Mouse (Mus musculus) forebrain, embryonic 14.5 days (tissue): Measurements from ENCODE around the gene Zdhhc14. TPM values are rescaled to one million over a fixed set of nuclear protein-coding genes. Genes with fewer than 3 reads are reported as not detected.

Source experiments
- ATAC-seq: fragments of 200-750 bp; cut with Nextera tagmentation; 2 replicates; pipeline ENCODE4 v1.8.0; 2017; ENCODE audit warnings: mild to moderate bottlenecking, moderate library complexity
- DNase-seq: peaks from one replicate; pipeline ENCODE4 v3.0.0-alpha.2; 2015; ENCODE audit warnings: low spot score
- H3K27ac ChIP-seq: fragments of 300-500 bp; sonication (generic); 2 replicates; pipeline ENCODE4 v1.5.1; 2014; ENCODE audit warnings: low read depth, mild to moderate bottlenecking, control low read depth, low read length, moderate library complexity
- H3K27me3 ChIP-seq: fragments of 300-500 bp; sonication (generic); replicated peaks from 2 replicates; pipeline ENCODE4 v1.6.1; 2014; ENCODE audit warnings: low read length, control low read depth, mixed read lengths; ENCODE audit not compliant: control insufficient read depth, insufficient read depth
- H3K36me3 ChIP-seq: fragments of 300-500 bp; sonication (generic); 2 replicates; pipeline ENCODE4 v1.6.1; 2014; ENCODE audit warnings: low read length, control low read depth; ENCODE audit not compliant: control insufficient read depth, insufficient read depth
- H3K4me1 ChIP-seq: fragments of 300-500 bp; sonication (generic); 2 replicates; pipeline ENCODE4 v1.6.1; 2014; ENCODE audit warnings: antibody characterized with exemption, low read length, control low read depth; ENCODE audit not compliant: control insufficient read depth, insufficient read depth
- H3K4me2 ChIP-seq: fragments of 300-500 bp; sonication (generic); 2 replicates; pipeline ENCODE4 v1.6.1; 2014; ENCODE audit warnings: mild to moderate bottlenecking, control low read depth, low read length
- H3K4me3 ChIP-seq: fragments of 300-500 bp; sonication (generic); 2 replicates; pipeline ENCODE4 v1.5.1; 2014; ENCODE audit warnings: low read depth, low read length, control low read depth
- H3K9ac ChIP-seq: fragments of 300-500 bp; sonication (generic); 2 replicates; pipeline ENCODE4 v1.6.1; 2014; ENCODE audit warnings: mild to moderate bottlenecking, low read length, control low read depth, moderate library complexity
- H3K9me3 ChIP-seq: fragments of 300-500 bp; sonication (generic); replicated peaks from 2 replicates; pipeline ENCODE4 v1.6.1; 2016; ENCODE audit warnings: low read length, control low read depth, mixed read lengths; ENCODE audit not compliant: control insufficient read depth
- WGBS: fragments of 180-500 bp; shearing (Covaris S2); extraction: QIAGEN DNeasy Blood & Tissue Kit; methylation state at CpG from one replicate; pipeline ENCODE4 v1.1.7; 2014; 5-methylcytosine and 5-hydroxymethylcytosine counted together
- polyA plus RNA-seq: library from polyadenylated mRNA; unstranded; fragments of >200 nt; fragmentation: Nextera tagmentation; extraction: Ambion mirVana; gene quantifications from 2 replicates; pipeline ENCODE4 v1.2.1, GENCODE M21; 2014

The Zdhhc14 gene
- polyA plus RNA-seq, 1 experiment from 2014 or later: 4.7 TPM

DNA sequence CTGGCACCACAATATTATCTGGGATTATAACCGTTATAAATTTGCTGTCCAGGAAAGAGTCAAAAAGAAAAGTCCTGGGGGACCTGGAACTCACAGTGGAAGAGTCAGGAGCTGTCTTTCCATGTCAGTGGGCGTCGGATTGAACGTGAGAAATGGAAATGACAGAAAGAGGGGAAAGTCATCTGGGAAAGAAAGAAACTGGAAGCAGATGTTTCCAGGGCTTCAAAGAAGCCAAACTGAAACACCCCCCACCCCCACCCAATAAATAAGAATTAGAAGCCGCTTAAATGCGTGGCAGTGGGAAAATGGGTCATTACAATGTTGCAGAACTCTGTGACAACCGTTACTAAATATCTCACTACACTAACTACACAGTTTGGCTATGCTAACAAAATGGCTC is 176.6 kb downstream of the Zdhhc14 start:
- ATAC-seq: no peak
- no peak overlapping the region for H3K27ac ChIP-seq
- no peaks in the 10 kb centered on the region for H3K4me1 ChIP-seq
- no peaks in the 10 kb centered on the region for H3K9me3 ChIP-seq
- H3K9ac ChIP-seq: no peak overlapping the region
- H3K4me2 ChIP-seq: no peak overlapping the region
- no peak overlapping the region for H3K4me3 ChIP-seq
- WGBS: 85% methylated on average over 7 of the region's 7 CpGs
- H3K27me3 ChIP-seq: no peaks in the 10 kb centered on the region
- H3K36me3 ChIP-seq: no peaks in the 10 kb centered on the region
- DNase-seq: no peak

- Histone ChIP-seq H3K9ac (no peak overlapping the region), H3K36me3 (no peaks in the 10 kb centered on the region), H3K4me1 (peaks cover 6% of the 10 kb centered on the region), H3K27ac (no peak overlapping the region), H3K4me2 (no peak overlapping the region), H3K27me3 (no peaks in the 10 kb centered on the region), H3K4me3 (no peak overlapping the region), H3K9me3 (no peaks in the 10 kb centered on the region)
- WGBS: 52% methylated on average over 8 of the region's 8 CpGs
- no peak for DNase-seq
- no peak for ATAC-seq
These were observed 183.6 kb downstream of the Zdhhc14 start for GRCm38 (mm10) chr17:5675951-5676350.

DNA sequence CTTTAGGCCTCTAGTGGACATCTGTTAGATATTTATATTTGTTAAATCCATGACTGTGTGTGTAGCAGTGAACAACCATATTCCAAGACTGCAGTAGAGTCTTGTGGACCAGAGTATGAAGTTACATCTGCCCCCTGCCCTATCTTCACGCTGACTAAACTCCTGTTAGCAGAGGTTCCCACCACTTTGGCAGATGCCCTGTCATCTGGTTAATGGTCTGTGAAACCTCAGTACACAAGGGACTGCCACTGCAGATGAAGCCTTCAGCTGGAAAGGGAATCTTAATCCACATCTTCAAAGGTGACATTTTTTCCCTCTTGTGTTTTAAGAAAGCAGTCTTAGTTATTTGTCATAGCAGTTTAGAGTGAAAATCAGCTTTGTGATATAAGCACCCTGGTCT is 187.0 kb downstream of the Zdhhc14 start:
- DNase-seq (no peak), ATAC-seq (no peak)
- Histone ChIP-seq H3K27ac (no peak overlapping the region), H3K4me3 (no peak overlapping the region), H3K4me1 (peaks cover 6% of the 10 kb centered on the region), H3K9me3 (no peaks in the 10 kb centered on the region), H3K9ac (no peak overlapping the region), H3K27me3 (no peaks in the 10 kb centered on the region), H3K36me3 (no peaks in the 10 kb centered on the region), H3K4me2 (no peak overlapping the region)
- WGBS: 53% methylated on average over 1 of the region's 1 CpGs

GRCm38 (mm10) chr17:5685324-5685723 is 193.0 kb downstream of the Zdhhc14 start:
- H3K9me3 ChIP-seq: no peaks in the 10 kb centered on the region
- H3K27me3 ChIP-seq: no peaks in the 10 kb centered on the region
- no peak overlapping the region for H3K27ac ChIP-seq
- ATAC-seq (no peak), DNase-seq (no peak)
- no peak overlapping the region for H3K4me2 ChIP-seq
- no peaks in the 10 kb centered on the region; the same call in none of the 2 replicates for H3K4me1 ChIP-seq
- H3K36me3 ChIP-seq: no peaks in the 10 kb centered on the region
- 97% methylated on average over 7 of the region's 7 CpGs for WGBS
- H3K9ac ChIP-seq: no peak overlapping the region
- H3K4me3 ChIP-seq: no peak overlapping the region

GRCm38 (mm10) chr17:5687810-5688209 is 195.5 kb downstream of the Zdhhc14 start:
- no peak overlapping the region for H3K9ac ChIP-seq
- no peak overlapping the region for H3K27ac ChIP-seq
- no peaks in the 10 kb centered on the region for H3K27me3 ChIP-seq
- no peaks in the 10 kb centered on the region for H3K36me3 ChIP-seq
- H3K4me3 ChIP-seq: no peak overlapping the region
- H3K4me2 ChIP-seq: no peak overlapping the region
- H3K4me1 ChIP-seq: no peaks in the 10 kb centered on the region
- H3K9me3 ChIP-seq: no peaks in the 10 kb centered on the region
- 83% methylated on average over 4 of the region's 4 CpGs for WGBS
- ATAC-seq (no peak), DNase-seq (no peak)

GRCm38 (mm10) chr17:5688222-5688621 is 195.9 kb downstream of the Zdhhc14 start:
- no peak overlapping the region for H3K4me3 ChIP-seq
- 89% methylated on average over 2 of the region's 2 CpGs for WGBS

GRCm38 (mm10) chr17:5688669-5689068 is 196.3 kb downstream of the Zdhhc14 start:
- H3K4me3 ChIP-seq: no peak overlapping the region
- H3K27me3 ChIP-seq: no peaks in the 10 kb centered on the region
- H3K9ac ChIP-seq: no peak overlapping the region
- no peak overlapping the region for H3K4me2 ChIP-seq
- H3K27ac ChIP-seq: no peak overlapping the region
- ATAC-seq (no peak), DNase-seq (no peak)
- H3K9me3 ChIP-seq: no peaks in the 10 kb centered on the region
- no peaks in the 10 kb centered on the region for H3K4me1 ChIP-seq
- no peaks in the 10 kb centered on the region for H3K36me3 ChIP-seq

More at GRCm38 (mm10) chr17:5688222-5688621, 195.9 kb downstream of the Zdhhc14 start:
- Histone ChIP-seq H3K36me3 (no peaks in the 10 kb centered on the region), H3K27ac (no peak overlapping the region), H3K9ac (no peak overlapping the region), H3K27me3 (no peaks in the 10 kb centered on the region), H3K4me2 (no peak overlapping the region), H3K4me1 (no peaks in the 10 kb centered on the region), H3K9me3 (no peaks in the 10 kb centered on the region)
- no peak for DNase-seq
- ATAC-seq: no peak

DNA sequence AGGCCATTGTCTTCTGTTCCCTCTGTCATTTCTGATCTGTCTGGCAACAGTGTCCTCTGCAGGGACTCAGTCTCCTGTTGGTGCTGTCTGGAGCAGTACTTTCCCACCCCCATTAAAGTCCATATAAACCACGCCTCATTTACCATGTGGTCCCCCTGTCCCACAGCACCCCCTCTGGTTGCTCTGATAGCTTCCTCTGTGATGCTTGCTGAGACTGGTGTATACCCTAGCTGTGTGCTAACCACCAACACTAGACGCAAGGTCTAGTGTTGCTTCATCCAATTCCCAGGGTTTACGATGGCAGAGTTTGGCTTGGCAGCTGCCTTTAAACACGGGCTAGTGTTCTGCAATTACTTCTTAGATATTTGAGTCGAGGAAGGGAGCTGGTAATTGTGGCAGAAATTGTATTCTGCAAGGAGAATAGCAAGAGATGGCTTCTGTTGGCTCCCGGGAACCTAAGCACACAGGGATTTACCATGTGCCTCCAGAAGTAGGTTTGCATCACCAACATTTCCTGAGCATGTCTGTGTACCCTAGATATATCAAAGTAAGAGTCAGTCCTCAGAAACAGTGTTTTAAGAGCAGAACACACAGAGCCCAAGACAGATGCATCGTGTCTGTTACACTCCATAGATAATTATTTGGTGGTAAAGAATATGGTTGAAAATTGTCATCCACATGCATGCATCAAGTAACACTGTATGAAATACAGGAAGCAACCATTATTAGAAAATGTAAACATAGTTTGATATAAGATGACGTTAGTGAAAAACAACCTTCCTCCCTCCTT is 198.6 kb downstream of the Zdhhc14 start:
- no peak for DNase-seq
- no peaks in the 10 kb centered on the region for H3K9me3 ChIP-seq
- no peak overlapping the region for H3K4me3 ChIP-seq
- WGBS: 83% methylated on average over 8 of the region's 8 CpGs
- H3K4me1 ChIP-seq: no peaks in the 10 kb centered on the region
- H3K4me2 ChIP-seq: no peak overlapping the region
- H3K27me3 ChIP-seq: no peaks in the 10 kb centered on the region
- no peaks in the 10 kb centered on the region for H3K36me3 ChIP-seq
- no peak for ATAC-seq
- H3K9ac ChIP-seq: no peak overlapping the region
- no peak overlapping the region for H3K27ac ChIP-seq

GRCm38 (mm10) chr17:5692661-5693060 is 200.3 kb downstream of the Zdhhc14 start:
- DNase-seq: no peak
- 88% methylated on average over 3 of the region's 3 CpGs for WGBS
- no peak overlapping the region for H3K27ac ChIP-seq
- H3K27me3 ChIP-seq: no peaks in the 10 kb centered on the region
- no peak overlapping the region for H3K9ac ChIP-seq
- H3K36me3 ChIP-seq: no peaks in the 10 kb centered on the region
- H3K4me3 ChIP-seq: no peak overlapping the region
- H3K4me1 ChIP-seq: no peaks in the 10 kb centered on the region
- ATAC-seq: no peak
- no peaks in the 10 kb centered on the region for H3K9me3 ChIP-seq
- H3K4me2 ChIP-seq: no peak overlapping the region
